Mouse (Mus musculus): ENCODE measurements at regions not wholly inside any gene's neighbourhood (a gene's known extent, or its start where the extent isn't known, plus 50 kb on each side); places are given as distances from the start of the nearest gene placed in this dataset.

GRCm38 (mm10) chr11:114439314-114439713 is 229.0 kb upstream of the Rpl38 start:
- no peaks in the 10 kb centered on the region for H3K27me3 ChIP-seq (replicated peaks; ENCODE audit: control insufficient read depth, insufficient read depth, low read length)
- no peak for TF ChIP-seq POLR2A (IDR thresholded peaks at IDR 0.05; ENCODE audit: low read depth, low read length)
- TF ChIP-seq CTCF (conservative IDR thresholded peaks at IDR 0.05; ENCODE audit: insufficient read depth, insufficient read length, low read depth, low read length): no peak
- H3K4me3 ChIP-seq (ENCODE audit: insufficient read depth, low read depth, low read length): no peak overlapping the region
- 84% methylated on average over 4 of the region's 4 CpGs for WGBS
- DNase-seq: no peak
- H3K27ac ChIP-seq (ENCODE audit: insufficient read depth, low read depth, low read length): no peak overlapping the region
- H3K4me1 ChIP-seq (ENCODE audit: control insufficient read depth, insufficient read depth, low read length): no peaks in the 10 kb centered on the region
- H3K36me3 ChIP-seq (ENCODE audit: control insufficient read depth, insufficient read depth, low read length): no peaks in the 10 kb centered on the region

GRCm38 (mm10) chr11:114435788-114436187 is 232.5 kb upstream of the Rpl38 start:
- no peak overlapping the region for H3K27ac ChIP-seq (ENCODE audit: insufficient read depth, low read depth, low read length)
- 30% methylated on average over 1 of the region's 1 CpGs for WGBS

GRCm38 (mm10) chr11:114433561-114433960 is 234.8 kb upstream of the Rpl38 start:
- TF ChIP-seq CTCF (conservative IDR thresholded peaks at IDR 0.05; ENCODE audit: insufficient read depth, insufficient read length, low read depth, low read length): no peak

More at GRCm38 (mm10) chr11:114435788-114436187, 232.5 kb upstream of the Rpl38 start:
- TF ChIP-seq POLR2A (IDR thresholded peaks at IDR 0.05; ENCODE audit: low read depth, low read length): no peak
- TF ChIP-seq CTCF (conservative IDR thresholded peaks at IDR 0.05; ENCODE audit: insufficient read depth, insufficient read length, low read depth, low read length): no peak
- no peaks in the 10 kb centered on the region for H3K4me1 ChIP-seq (ENCODE audit: control insufficient read depth, insufficient read depth, low read length)
- H3K4me3 ChIP-seq (ENCODE audit: insufficient read depth, low read depth, low read length): no peak overlapping the region
- no peaks in the 10 kb centered on the region for H3K27me3 ChIP-seq (replicated peaks; ENCODE audit: control insufficient read depth, insufficient read depth, low read length)
- DNase-seq: no peak
- no peaks in the 10 kb centered on the region for H3K36me3 ChIP-seq (ENCODE audit: control insufficient read depth, insufficient read depth, low read length)

GRCm38 (mm10) chr11:114425447-114425846 is 242.9 kb upstream of the Rpl38 start:
- Histone ChIP-seq H3K4me1 (ENCODE audit: control insufficient read depth, insufficient read depth, low read length) (no peaks in the 10 kb centered on the region), H3K27me3 (replicated peaks; ENCODE audit: control insufficient read depth, insufficient read depth, low read length) (peaks cover 2% of the 10 kb centered on the region; the same call in 1 of the 2 replicates), H3K4me3 (ENCODE audit: insufficient read depth, low read depth, low read length) (no peak overlapping the region), H3K27ac (ENCODE audit: insufficient read depth, low read depth, low read length) (no peak overlapping the region), H3K36me3 (ENCODE audit: control insufficient read depth, insufficient read depth, low read length) (no peaks in the 10 kb centered on the region)
- TF ChIP-seq CTCF (conservative IDR thresholded peaks at IDR 0.05; ENCODE audit: insufficient read depth, insufficient read length, low read depth, low read length) (no peak), POLR2A (IDR thresholded peaks at IDR 0.05; ENCODE audit: low read depth, low read length) (no peak)
- no peak for DNase-seq
- 59% methylated on average over 14 of the region's 14 CpGs for WGBS

More at GRCm38 (mm10) chr11:114433561-114433960, 234.8 kb upstream of the Rpl38 start:
- no peak overlapping the region for H3K27ac ChIP-seq (ENCODE audit: insufficient read depth, low read depth, low read length)
- H3K4me1 ChIP-seq (ENCODE audit: control insufficient read depth, insufficient read depth, low read length): no peaks in the 10 kb centered on the region
- whole genome bisulfite sequencing: 46% methylated on average over 5 of the region's 5 CpGs
- H3K27me3 ChIP-seq (replicated peaks; ENCODE audit: control insufficient read depth, insufficient read depth, low read length): no peaks in the 10 kb centered on the region
- no peaks in the 10 kb centered on the region for H3K36me3 ChIP-seq (ENCODE audit: control insufficient read depth, insufficient read depth, low read length)
- no peak overlapping the region for H3K4me3 ChIP-seq (ENCODE audit: insufficient read depth, low read depth, low read length)
- no peak for DNase-seq

GRCm38 (mm10) chr11:114423322-114423721 is 245.0 kb upstream of the Rpl38 start:
- WGBS: 40% methylated on average over 19 of the region's 19 CpGs
- Histone ChIP-seq H3K4me3 (ENCODE audit: insufficient read depth, low read depth, low read length) (no peak overlapping the region), H3K27ac (ENCODE audit: insufficient read depth, low read depth, low read length) (no peak overlapping the region), H3K36me3 (ENCODE audit: control insufficient read depth, insufficient read depth, low read length) (no peaks in the 10 kb centered on the region), H3K27me3 (replicated peaks; ENCODE audit: control insufficient read depth, insufficient read depth, low read length) (peaks cover 2% of the 10 kb centered on the region; the same call in 1 of the 2 replicates), H3K4me1 (ENCODE audit: control insufficient read depth, insufficient read depth, low read length) (no peaks in the 10 kb centered on the region)
- TF ChIP-seq POLR2A (IDR thresholded peaks at IDR 0.05; ENCODE audit: low read depth, low read length): no peak
- no peak for TF ChIP-seq CTCF (conservative IDR thresholded peaks at IDR 0.05; ENCODE audit: insufficient read depth, insufficient read length, low read depth, low read length)
- no peak for DNase-seq

GRCm38 (mm10) chr11:114419002-114419401 is 249.3 kb upstream of the Rpl38 start:
- DNase-seq: no peak
- Histone ChIP-seq H3K36me3 (ENCODE audit: control insufficient read depth, insufficient read depth, low read length) (no peaks in the 10 kb centered on the region), H3K4me3 (ENCODE audit: insufficient read depth, low read depth, low read length) (no peak overlapping the region), H3K27ac (ENCODE audit: insufficient read depth, low read depth, low read length) (no peak overlapping the region), H3K4me1 (ENCODE audit: control insufficient read depth, insufficient read depth, low read length) (no peaks in the 10 kb centered on the region), H3K27me3 (replicated peaks; ENCODE audit: control insufficient read depth, insufficient read depth, low read length) (no peaks in the 10 kb centered on the region)
- WGBS: 87% methylated on average over 7 of the region's 7 CpGs
- TF ChIP-seq POLR2A (IDR thresholded peaks at IDR 0.05; ENCODE audit: low read depth, low read length) (no peak), CTCF (conservative IDR thresholded peaks at IDR 0.05; ENCODE audit: insufficient read depth, insufficient read length, low read depth, low read length) (no peak)

GRCm38 (mm10) chr11:114416168-114416567 is 252.2 kb upstream of the Rpl38 start:
- no peaks in the 10 kb centered on the region for H3K27me3 ChIP-seq (replicated peaks; ENCODE audit: control insufficient read depth, insufficient read depth, low read length)
- DNase-seq: peak; percentile 11
- H3K27ac ChIP-seq (ENCODE audit: insufficient read depth, low read depth, low read length): no peak overlapping the region
- 46% methylated on average over 6 of the region's 6 CpGs for WGBS
- TF ChIP-seq POLR2A (IDR thresholded peaks at IDR 0.05; ENCODE audit: low read depth, low read length) (no peak), CTCF (conservative IDR thresholded peaks at IDR 0.05; ENCODE audit: insufficient read depth, insufficient read length, low read depth, low read length) (no peak)
- no peaks in the 10 kb centered on the region for H3K4me1 ChIP-seq (ENCODE audit: control insufficient read depth, insufficient read depth, low read length)
- no peaks in the 10 kb centered on the region for H3K36me3 ChIP-seq (ENCODE audit: control insufficient read depth, insufficient read depth, low read length)
- no peak overlapping the region for H3K4me3 ChIP-seq (ENCODE audit: insufficient read depth, low read depth, low read length)

All from kidney, adult 2 months (tissue).